Mouse (Mus musculus) right cerebral cortex, postnatal 36 days (tissue): ENCODE results near the gene Plekhh3.
"Not testable (repeated sequence)": the region's sequence is repeated elsewhere in the genome, so short reads cannot be mapped to it uniquely, and the experiment has no call there.

ENCODE experiments used
- DNase-seq, 2 experiments: peaks; one replicate each; pipeline ENCODE4 v3.0.0; 2022; ENCODE audit warnings: low spot score in 2 of 2, mixed read lengths in 1 of 2

The Plekhh3 gene

DNA sequence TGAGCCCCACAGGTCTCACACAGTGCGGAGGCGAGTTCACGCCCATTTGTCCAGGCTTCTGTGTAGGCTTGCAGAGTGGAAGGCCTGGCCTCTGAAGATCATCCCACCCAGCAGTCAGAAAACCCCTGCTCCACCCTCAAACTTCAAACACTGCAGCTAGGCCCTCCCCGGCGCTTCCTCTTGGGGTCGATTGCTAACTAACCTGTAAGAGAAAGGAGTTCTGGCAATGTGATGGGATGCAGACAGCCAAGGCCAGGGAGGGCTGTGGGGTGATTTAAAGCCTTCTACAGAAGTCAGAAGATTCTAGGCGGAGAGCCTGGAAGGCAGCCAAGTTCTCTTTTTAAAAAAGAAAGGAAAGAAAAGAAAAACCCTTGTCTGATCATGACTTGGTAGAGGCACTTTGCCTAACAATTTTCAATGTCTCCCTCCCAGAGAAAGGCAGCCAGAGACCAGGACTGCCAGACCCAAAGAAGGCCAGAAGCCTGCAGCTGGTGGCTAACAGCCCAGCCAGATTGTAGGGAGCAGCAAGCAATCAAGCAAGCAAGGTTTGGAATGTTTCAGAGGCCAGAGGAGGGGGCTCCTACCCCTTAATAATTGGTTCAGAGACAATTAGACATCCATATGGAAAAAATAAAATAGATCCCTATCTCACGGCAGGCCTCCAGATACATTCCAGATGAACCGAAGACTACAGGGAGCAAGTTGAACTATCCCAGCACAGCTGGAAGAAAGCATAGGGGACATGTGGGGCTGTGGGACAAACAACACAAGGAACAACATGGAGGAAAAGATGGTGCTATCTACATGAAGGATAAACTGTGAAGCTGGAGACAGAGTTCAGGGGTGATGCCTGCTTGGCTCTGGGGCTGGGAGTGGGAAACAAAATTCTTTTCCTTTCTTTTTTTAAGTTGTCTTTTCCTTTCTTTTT is 21.7 kb downstream of the Plekhh3 start:
- no peak for DNase-seq

DNA sequence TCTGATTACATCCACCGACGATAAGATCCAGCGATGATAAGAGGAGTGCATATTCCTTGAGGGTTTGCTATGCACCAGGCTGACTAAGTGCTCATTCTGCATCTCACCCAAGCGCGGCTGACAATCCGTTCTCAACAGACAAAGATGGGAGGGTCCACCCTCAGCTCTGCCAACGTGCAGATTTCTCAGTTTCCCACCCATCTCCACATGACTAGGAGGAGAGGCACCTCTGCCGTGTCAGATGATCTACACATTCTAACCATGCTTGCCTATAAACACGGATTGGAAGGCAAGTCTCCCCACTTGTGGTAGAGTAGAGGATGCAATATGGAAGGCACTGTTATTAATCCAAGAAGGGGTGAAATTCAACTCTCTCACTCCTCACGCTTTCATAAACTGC is 22.4 kb downstream of the Plekhh3 start:
- no peak for DNase-seq

DNA sequence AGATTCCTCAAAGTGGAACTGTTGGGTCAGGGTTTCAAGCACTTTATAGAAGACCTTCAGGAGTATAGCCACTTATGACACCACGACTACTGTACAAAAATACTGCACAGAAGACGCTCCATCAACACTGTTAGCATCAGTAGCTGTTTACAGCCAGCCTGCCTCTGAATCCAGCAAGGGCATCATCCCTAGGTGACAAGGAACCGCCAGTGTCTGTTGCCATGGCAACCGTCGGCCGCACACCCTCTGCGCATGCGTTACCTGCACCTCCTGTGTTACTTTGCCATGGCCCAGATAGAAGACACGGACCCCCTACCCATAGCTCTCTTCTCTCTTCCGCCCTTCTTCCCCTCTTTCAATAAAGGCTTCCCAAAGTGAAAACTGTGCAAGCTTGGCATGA is 24.8 kb downstream of the Plekhh3 start:
- no peak for DNase-seq

DNA sequence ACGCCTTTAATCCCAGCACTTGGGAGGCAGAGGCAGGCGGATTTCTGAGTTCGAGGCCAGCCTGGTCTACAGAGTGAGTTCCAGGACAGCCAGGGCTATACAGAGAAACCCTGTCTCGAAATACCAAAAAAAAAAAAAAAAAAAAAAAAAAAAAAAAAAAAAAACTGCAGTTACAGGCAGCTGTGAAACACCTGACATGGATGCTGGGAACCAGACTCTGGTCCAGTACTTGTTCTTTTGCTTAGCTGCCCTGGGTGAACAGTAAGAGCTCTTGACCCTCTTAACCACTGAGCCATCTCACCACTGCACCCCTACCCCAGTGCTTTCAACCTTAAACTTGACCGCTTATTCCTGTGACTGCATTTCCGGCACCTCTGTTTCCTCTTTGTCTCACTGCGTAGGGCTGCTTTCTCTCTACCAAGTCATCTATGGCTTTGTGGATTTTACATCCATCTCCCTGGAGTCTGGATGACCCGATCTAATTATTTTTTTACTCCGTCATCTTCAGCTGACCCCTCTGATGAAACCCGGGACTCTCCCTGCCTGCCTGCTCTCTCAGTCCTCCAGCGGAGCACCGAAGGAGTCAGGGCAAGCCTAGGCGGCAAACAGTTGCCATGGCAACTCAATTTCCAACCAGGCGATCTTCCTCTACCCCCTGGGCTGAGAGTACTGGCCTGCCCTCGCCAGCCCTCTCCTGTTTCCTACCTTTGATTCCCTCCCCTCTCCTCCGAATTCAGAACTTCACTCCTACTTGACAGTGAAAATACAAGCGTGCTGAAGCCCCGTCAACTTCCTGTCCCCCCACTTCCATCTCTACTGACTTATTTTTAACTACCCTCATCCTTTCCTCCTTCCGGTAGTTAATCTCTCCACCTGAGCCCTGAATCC is 27.6 kb downstream of the Plekhh3 start:
- no peak for DNase-seq

DNA sequence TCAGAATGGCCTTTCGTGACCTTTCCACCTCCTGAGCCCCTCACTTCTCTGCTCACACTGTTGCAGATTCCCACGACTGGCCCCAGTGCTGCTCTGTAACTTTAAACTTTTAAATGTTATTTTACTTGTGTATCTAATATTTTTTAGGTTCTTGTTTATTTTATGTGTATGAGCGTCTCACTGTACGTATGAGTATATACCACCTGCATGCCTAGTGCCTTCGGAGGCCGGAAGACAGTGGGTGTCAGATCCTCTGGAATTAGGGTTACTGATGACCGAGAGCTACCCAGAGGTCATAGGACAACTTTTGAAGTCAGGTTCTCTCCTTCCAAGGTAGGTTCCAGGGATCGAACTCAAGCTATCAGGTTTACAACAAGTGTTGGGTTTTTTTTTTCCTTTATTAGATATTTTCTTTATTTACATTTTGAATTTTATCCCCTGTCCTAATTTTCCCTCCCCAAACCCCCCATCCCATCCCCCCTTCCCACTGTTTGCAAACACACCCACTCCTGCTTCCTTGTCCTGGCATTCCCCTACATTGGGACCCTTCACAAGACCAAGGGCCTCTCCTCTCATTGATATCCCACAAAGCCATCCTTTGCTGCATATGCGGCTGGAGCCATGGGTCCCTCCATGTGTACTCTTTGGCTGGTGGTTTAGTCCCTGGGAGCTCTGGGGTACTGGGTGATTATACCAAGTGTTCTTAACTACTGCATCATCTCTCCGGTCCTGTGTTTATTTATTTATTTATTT is 28.8 kb downstream of the Plekhh3 start:
- no peak for DNase-seq

DNA sequence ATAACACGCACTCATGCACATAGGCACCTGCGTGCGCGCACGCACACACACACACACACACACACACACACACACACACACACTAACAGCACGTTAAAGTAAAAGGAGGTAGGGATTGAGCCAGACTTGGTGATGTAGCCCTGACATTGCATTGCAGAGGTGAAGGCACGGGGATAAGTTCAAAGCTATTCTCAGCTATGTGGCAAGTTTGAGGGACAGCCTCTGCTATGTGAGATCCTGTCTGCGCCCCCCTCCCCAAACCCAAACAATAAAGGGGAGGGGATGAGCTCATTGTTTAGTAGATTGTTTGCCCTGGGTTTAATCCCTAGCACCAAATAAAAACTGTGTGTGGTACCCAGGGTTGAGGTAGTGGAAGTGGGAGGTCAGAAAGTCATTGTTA is 30.1 kb downstream of the Plekhh3 start:
- no peak for DNase-seq

DNA sequence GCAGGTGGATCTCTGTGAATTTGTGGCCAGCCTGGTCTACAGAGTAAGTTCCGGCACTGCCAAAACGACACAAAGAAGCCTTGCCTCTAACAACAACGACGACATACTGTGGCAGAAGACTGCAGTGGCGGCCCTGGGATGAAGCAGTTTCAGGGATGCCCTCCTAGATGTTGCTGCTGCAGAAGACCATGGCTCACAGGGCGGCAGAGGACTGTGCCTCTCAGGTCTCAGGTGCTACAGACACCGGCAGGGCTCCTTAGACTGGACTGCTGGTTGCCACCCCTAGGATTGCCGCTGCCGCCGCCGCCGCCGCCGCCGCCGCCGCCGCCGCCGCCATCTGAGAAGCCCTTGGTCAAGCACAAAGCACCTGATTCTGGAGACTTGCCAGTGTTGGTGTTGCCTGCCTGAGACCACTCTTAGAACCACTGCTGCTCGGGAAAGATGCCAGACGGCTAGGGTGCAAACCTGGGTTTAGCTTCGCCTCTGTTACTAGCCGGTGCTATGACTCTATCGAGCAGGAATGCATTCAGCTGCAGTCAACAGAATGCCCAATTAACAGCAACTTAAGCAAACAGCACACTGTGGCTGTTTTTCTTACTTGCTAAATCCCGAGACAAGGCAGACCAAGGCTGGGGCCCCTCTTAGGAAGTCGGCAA is 30.9 kb downstream of the Plekhh3 start:
- DNase-seq: no peak

DNA sequence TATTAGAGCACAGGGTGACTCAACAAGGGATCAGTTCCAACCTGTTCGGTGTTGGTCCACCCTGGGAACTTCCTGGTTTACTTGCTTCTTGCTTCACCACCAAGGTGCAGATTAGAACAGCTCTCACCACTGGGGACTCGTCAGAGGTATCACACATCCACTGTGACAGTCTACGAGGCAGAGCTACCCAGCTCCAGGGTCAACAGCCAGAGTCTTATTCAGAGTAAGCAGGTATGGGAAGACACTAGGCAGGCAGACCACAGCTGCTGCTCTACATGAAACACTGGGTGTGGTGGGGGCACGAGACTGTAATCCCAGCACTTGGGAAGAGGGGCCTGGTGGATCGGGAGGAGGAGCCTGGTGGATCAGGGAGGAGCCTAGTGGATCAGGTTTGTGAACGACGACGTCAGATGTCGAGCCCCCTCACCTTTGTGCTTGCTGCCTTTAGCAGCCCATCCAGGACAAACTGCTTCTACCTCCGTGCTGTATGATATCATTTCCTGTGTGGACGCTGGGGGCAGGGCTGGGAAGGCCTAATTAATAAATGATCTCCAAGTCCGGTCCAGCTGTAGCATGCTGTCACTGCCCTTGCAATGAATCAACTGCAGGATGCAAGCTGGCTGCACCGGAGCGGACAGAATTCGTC is 32.5 kb downstream of the Plekhh3 start:
- no peak for DNase-seq

DNA sequence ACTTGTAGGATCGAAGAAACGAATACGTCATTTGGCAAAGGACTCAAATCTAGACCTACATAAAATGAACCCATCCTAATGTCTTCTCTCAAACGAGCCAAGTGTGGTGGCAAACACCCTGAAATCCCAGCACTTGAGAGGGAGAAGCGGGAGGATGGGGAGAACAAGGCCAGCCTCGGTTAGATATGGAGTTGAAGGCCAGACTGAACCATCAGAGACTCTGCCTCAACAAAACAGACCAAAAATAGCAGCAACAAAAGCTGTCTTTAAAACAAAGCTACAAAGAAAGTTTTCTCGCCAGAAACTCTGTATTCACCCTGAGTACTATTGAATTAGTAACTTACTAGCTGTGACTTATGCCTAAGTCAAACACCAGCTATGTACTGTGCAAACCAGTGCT is 34.2 kb downstream of the Plekhh3 start:
- no peak for DNase-seq

DNA sequence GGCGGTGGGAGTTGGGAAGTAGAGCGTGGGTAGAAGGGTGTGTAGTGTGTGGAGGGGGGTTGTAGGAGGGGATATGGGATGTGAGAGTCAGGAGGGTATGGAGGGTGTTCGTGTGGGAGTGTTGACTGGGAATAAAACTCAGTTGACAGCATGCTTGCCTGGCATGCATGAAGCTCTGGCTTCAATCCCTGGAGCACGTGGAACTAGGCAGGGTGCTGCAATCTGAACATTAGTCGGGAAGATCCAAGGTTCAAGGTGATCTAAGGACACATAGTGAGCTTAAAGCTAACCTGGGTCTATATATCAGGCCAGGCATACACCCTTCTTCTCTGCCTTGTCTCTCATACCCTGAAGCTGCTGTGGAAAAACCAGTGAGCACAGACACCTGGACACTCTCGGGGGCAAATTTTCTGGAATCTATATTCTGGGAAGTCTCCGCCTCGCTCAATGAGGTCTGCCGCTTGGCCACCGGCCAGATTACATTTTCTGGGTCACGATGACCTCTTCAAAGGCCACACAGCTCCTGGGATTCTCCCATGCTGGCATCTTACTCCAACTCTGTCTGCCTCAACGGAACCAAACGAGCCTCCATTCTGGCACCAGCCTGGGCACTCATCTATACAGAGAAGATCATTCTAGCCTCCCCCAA is 36.8 kb downstream of the Plekhh3 start:
- no peak for DNase-seq

DNA sequence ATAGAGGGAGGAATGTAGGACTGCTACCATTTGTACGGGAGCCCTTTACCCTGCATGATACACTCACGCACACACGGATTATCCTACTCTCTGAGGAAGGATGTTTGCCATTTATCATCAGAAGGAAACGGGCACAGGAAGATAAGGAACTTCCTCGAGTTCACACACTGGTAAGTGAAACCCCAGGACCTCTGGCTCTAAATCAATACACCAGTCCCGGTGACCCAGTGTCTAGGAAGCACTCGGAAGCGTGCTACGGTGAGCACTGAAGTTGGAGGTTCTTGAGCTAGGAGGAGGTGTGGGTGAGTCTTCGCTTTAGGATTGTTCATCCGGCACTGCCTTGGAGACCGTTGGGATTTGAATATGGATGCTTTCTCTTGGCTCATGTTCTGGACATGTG is 38.1 kb downstream of the Plekhh3 start:
- DNase-seq: no peak

DNA sequence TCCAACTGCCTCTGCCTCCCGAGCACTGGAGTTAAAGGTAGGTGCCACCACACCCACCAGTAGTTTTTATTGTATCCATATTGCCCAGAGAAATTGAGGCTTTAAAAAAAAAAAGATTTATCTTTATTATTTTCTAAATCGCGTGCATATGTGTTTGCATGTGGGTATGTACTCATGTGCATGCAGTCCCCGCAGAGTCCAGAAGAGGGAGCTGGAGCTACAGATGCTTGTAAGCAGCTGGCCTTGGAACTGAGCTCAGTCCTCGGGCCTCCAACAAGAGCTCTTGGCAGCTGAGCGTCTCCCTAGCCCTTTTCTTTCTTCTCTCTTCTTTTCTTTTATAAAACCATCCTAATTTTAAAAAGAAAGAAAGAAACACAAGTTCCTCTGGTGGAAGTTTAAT is 39.5 kb downstream of the Plekhh3 start:
- DNase-seq: no peak

DNA sequence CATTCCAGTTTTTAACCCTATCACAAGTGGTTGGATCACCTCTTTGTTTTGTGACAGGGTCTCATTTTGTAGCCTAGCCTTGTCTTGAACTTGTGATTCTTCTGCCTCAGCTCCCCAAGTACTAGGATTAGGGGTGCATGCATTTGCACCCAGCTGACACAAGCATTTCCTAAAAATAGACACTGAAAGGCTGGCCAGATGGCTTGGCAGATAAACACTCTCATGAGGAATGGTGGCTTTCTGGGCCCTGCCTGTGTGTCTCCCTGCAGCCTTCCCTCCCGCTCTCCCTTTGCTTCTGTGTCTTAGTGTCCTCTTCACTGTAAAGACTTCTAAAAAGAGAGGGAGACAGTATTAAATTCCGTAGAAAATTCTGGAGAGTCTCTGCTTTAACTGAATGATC is 40.0 kb downstream of the Plekhh3 start:
- DNase-seq: no peak

DNA sequence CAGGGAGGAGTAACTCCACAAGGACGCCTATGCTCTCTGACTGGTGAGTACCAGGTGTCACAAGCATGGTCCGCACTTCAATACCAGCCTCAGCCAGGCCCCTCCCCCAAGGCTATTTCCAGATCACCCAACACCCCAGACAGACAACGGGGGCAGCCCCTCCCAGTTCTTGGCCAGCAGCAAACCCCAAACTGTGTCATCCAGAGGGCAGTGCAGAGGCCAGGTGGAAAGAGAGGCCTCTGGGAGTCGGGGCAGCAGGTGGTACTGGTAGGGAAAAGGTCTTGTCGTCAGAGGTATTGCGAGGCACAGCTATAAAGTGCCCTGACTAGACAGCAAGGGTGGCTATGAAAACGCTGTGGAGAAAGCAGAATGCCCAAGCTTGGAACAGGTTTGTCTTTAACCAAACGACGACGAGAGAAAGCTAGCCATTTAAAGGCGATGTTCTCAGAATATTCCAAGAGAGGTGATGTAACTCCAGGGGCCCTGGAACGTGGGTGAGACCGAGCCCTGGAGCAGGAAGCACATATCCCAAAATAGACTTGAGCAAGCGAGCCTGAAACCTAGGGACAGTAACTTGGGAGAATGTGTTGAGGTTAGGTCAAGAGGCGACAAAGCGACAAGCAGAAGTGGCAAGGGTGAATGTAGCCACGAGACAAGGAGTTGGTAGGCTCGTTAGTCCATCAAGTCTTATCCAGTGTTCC is 40.9 kb downstream of the Plekhh3 start:
- no peak for DNase-seq

DNA sequence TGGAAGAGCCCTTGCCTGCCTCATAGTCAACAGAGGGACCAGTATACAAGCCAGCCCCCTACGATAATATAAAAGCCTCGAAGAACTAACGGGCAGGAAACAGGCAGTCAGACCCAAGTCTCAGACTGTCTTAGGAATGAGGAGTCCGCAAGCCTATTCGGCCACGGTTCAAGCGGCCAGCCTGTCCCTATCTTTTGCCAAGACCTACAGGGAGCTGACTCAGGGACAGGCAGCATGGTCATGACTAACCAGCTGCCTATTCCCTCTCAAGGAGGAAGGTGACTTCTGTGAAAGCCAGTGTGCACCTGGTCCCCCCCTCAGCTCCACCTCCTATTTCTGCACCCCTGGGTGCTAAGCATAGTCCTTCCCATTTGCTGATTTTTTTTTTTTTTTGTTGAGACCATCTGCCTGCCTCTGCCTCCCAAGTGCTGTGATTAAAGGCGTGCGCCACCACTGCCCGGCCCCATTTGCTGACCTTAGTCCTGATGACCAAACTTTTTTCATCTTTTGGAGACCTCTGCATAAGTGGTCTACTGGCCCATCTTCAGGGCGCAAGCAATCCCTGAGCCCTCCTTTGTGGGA is 42.1 kb downstream of the Plekhh3 start:
- no peak for DNase-seq

DNA sequence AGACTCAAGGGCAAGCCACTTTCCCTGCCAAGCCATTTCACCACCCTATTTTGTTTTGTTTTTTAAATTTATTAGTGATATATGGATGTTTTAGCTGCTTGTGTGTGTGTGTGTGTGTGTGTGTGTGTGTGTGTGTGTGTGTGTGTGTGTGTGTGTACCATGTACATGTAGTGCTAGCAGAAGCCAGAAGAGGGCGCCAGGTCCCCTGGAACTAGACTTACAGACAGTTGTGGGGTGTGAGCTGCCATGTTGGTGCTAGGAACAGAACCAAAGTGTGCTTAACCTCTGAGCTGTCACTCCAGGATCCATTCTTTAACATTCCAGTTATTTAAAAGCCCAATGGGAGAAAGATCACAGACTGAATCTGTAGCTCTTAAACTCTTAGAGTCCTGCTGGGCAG is 44.1 kb downstream of the Plekhh3 start:
- DNase-seq: no peak

DNA sequence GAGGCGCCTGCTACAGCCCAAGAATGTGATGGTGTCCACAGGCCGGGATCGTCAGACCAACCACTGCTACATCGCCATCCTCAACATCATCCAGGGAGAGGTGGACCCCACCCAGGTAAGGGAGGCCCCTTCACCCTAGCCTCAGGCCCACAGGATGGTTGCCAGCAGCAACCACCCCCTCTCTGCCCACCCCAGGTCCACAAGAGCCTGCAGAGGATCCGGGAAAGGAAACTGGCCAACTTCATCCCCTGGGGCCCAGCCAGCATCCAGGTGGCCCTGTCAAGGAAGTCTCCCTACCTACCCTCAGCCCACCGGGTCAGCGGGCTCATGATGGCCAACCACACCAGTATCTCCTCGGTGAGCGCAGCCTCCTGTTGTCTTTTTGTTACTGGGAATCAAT is 46.1 kb downstream of the Plekhh3 start:
- not testable (repeated sequence) for DNase-seq

DNA sequence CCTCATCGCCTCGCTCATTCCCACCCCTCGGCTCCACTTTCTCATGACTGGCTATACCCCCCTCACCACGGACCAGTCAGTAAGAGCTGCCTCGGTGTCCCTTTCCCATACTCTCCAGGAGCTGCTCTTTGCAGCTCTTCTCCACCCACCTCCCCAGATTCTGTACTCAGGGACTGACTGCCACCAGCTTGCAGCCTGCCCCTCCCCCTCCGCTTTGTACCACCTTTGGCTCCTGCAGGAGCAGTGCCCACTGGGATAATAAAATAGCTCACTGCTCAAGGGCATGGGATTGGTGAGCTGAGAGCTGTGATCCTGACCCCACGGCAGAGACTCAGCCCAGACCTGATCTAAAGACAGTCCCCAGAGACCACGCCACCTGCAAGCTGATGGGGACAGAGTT is 46.7 kb downstream of the Plekhh3 start:
- not testable (repeated sequence) for DNase-seq

DNA sequence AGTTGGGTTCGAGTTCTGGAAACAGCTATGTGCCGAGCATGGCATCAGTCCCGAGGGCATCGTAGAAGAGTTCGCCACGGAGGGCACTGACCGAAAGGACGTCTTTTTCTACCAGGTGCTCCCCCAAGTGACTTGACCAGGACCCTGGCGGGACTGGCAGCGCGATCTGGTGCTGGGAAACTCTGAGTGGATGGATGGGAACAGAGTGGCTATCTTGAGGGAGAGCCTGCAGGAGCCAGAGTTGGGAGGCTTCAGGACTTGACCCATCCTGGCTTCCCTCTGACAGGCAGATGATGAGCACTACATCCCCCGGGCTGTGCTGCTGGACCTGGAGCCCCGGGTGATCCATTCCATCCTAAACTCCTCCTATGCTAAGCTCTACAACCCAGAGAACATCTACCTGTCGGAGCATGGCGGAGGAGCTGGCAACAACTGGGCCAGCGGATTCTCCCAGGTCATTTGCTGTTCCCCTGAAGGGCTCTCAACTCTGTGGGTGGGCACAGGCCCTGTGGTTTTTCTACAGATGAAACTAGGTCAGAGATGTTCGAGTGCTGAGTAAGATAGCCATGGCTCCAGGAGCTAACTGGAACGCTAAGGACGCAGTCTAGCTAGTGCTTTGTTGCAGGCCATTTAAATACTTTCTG is 50.5 kb downstream of the Plekhh3 start:
- DNase-seq: no peak
